Mouse (Mus musculus) ovary, postnatal 36 days (tissue): Measurements from ENCODE around the gene Phf21a.

Experiments
- DNase-seq: peaks from one replicate; pipeline ENCODE4 v3.0.0; 2022; ENCODE audit warnings: low spot score, mixed read lengths

The Phf21a gene

DNA sequence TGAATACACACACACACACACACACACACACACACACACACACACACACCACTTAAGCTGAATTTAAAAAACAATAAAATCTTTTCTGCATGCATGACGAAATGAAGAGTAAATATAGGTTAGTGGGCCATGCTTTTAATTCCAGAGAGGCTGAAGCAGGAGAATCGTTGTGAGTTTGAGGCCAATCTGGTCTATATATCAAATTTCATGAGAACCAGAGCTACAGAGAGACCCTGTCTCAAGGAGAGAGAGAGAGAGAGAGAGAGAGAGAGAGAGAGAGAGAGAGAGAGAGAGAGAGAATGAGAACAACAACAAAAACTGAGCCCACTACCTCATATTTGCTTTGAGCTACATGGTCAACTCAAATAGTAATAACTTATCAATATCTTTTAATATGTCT is at the start of gene Phf21a:
Phf21a (plus strand) TSS at position 301 of the 400 bp plus-strand sequence.
- DNase-seq, result no peak

DNA sequence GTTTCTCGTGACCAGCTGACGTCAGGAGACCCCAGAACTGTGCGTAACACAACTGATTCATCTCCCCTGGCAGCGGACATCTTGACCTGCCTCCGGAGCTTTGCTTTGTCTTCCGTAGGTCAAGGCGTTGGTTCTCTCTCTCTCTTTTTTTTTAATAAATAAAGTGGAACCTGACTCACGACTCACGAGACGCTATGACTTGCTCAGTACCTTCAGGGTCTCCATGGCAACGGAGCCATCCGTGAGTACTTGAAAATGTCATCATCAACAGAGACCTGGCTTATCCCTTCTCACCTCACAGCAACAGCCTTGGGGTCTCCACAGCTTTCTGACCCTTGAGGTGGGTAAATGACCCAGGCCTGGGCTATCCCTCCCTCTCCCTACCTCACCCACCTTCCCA is 49.6 kb upstream of the Phf21a start:
- no peak for DNase-seq

DNA sequence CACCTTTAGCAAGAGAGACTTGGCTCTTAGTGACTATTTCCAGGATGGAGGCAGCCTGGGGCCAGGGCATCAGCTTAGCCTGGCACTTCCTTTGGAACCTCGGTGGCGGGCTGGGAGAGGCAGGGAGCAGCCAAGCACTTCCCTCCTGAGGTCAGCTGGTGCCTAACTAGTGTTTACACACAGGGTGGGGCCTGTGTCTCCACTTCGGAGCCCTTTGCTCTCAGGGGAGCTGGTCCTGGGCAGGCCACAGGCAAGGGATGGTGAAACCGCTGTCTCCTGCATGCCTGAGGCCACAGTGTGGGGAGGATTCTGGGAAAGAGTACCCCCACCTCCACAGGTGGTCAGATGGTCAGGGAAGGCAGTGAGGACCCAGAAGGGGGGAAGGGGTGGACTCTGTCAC is 45.3 kb upstream of the Phf21a start:
- DNase-seq, result no peak

DNA sequence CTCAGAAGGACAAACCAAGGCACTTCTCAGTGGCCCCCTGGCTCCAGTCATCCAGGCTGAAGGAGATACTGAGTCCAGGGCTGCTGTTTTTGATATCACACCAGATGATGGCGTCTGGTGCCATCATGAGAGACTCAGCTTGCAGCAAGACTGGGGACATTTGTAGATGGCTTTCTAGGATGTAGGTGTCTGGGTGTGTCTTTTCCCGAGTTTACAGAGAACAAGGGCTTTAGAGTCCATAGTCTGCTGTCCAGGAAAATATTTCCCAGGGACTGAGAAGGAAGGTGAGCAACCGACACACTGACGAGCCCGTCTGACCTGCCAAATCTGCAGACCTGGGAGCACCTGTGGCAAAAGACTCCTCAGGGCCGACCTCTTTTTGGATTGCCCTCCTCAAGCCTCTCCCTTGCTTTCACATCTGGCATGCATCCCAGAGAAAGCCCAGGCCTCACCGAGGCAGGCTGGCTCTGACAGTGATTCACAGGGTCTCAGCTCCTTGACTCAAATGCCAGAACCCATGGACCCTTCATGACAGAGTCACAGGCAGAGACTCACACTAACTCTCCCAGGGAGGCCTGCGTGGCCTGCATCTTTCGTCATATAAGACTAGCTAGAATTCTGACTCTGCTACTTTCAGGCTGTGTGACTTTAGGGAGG is 44.8 kb upstream of the Phf21a start:
- DNase-seq, result no peak

DNA sequence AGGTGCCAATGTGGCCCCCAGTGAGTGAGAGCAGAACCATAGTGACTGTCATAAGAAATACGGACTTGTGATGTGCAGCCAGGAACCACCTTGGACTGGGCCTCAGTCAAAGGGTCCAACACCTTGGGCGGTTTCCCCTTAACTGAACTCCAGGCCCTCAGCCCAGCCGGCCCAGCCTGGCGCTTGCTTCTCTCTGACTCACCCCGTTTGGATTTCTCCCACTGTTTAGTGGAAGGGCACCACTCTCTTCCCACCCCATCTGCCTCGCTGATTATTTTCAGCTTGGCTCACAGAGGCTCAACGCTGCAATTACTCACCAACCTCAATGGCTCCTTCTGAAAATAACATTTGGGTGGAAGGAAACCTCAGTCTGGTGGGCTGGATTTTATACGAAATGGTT is 40.7 kb upstream of the Phf21a start:
- DNase-seq, result no peak

DNA sequence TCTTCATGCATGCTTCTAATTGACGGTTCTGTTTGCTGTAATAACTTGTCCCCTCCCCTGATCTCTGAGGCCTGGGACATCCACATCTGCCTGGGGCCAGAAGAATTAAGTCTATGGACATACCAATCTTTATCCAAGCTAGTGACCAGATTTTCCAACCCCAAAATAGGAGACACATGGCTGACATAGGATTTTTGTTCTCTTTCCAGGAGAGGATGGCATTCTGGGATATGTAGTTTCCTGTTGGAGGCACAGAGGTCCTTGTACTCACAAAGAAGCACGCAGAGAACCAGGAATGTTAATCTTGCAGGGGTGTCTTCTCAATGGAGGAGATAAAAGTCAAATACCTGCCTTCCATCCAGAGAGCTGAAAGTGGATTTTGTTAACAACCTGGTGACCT is 40.2 kb upstream of the Phf21a start:
- no peak for DNase-seq

DNA sequence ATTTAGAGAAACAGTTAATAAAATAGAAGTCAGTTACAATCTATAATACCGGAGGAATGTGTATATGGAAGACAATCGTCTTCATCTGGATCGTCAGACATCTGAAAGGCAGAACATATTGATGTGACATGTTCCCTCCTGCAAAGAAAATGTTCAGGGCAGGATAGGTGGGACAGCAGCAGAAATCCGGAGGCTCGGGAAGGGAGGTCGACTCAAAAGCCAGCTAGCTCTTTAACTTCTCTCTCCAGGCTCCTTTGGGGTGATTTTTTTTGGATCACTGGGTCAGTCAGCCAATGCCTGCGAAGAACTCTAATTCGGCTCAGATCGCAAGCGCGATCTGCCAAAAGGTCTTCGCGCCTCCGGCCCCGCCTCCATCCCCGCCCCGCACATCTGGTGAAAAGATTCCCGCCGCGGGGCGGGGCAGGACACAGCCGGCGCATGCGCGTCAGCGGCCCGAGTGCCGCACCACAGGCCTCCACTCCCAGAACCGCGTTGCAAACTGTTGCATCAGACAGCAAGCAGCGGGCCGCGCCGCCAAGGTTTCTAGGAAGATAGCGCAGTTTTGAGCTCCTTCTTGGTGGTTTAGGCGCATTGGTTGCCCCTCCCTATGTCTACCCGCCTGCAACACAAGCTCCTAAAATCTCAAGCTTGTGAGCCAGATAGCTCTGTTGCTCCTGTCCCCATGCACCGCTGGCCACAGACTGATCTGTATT is 37.7 kb upstream of the Phf21a start:
- peak; percentile 92 for DNase-seq

DNA sequence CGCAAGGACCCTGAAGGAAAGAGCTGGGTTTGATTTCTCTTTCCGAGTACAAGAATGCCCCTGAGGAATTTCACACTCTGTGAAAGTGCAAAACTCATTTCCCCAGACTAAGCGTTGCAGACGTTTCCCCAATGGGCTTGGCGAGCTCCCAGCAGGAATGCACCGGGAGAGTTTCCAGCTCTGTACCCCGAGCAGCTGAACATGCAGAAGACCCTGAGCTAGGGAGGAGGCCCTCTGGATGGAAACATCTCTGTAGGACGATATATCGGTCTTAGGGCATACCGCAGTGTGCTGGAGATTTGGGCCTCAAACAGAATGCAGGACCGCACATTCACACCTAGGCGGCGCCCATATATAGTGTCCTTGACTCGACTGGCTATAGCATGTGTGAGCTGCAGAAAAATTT is 37.1 kb upstream of the Phf21a start:
- DNase-seq, result peak; percentile 56

DNA sequence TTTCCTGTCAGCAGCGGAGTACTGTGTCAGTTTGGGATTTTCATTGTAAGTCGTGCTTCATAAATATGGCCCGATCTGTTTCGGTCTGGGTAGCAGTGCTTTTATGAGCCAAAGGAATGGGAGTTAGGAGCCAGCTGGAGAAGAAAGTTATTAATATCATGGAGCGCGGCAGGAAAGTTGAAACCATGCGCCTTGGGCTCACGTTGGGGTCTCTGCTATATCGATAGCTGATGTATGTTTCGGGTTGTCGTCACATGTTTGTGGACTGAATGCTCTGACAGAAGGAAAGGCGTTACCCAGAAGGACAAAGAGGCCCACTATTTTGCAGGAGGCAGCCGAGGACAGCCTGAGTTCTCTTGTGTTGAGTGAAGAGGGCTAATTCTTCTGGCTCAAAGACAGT is 36.2 kb upstream of the Phf21a start:
- no peak for DNase-seq

DNA sequence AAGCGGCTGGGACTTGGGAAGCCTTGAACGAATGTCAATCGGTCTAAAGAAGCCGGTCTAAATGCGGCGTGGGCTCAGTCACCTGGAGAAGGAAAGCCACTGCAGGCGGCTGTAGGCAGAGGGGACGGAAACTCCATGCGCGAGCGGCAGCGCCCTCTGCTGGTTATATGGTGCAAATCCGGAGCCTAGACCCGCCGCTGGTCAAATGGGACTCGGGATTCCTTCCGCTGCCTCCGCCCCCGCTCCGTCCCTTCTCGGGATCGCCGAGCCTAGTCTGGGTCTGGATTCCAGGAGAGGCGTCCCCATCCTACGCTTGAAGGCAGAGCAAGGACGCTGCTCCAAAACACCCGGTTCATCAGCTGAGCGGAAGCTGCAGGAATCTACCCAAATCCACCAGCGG is 34.4 kb upstream of the Phf21a start:
- DNase-seq, result peak; percentile 93

DNA sequence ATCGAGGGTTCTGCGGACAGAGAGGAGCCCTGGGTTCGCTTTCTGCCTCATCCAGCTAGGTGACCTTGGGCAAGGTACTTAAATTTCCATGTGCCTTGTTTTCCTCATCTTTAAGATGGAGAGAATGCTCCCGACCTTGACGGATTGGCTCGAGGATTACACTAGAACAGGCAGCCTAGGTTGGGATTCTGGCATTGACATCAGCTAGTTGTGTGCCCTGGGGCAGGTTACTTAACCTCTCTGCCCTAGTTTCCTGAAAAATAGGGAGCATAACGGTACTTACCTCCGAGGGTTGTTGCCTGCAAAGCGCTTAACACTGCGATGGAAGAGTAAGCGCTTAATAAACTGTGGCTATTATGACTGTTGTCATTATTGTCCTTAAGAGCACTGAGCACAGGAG is 34.0 kb upstream of the Phf21a start:
- DNase-seq, result no peak

DNA sequence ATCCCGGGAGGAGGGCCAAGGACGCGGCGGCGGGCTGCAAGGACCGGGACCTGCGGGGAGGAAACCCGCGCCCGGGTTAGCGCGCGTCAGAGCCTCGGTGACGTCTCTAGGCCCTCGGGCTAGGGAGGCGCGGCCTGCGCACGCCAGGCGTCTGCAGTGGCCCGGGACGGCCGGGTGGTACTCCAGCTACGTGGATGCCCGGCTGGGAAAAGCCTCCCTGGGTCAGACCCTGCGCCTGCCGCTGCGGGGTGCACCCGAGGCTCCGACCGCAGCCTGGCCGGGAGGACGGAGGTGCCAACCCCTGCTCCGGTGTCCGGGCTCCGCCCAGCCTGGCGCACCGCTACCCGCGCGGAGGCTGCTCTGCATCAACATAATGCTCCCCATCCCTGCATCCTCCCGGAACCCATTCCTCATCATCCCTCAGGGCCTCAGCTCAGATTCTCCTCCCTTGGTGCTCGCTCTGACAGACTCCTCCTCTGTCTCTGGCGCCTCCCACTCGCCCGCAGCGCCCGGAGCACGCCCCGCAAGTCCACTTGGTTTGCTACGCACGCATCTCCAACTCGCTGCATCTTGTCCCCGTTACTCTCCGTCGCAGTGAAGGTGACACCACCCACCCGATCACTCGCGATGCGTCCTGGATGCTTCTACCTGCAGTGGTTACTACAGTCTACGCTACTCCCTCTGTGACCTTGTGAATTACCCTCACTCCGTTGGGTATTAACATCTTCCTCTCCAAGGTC is 33.3 kb upstream of the Phf21a start:
- DNase-seq, result peak; percentile 77

DNA sequence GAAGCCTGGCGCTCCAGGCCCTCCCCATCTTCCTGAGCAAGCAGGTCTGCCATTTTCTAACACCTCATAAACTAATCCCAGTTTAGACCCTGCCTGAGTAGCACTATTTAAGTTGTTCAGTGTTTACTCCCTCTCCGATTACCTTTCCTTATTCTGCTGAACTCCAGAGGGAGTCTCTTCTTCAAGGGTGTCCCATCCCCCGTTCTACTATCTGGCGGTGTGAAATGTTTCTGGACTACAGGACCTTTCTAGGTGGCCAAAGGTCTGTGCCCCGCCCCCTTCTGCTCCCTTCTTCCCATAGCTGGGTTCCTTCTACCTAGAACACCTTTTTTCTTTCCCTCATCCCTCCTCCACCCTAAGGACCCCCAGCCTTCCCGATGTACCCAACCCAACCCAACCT is 32.6 kb upstream of the Phf21a start:
- no peak for DNase-seq

DNA sequence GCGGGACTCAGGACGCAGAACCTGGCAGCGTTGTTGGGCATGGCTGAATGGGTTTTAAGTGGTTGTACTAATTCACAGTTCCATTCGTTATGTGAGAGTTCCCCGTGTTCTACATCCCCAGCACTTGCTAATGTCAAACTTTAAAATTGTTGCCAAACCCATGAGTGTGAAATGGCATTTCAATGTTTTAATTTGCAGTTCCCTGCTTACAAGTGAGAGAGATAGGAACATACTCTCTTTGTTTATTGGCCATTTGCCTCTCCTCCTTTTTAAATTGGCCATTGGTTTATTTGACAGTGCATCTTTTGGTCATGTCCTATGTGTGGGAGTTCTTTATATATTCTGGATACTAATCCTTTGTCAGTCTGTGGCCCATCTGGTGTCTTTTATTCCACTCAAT is 31.6 kb upstream of the Phf21a start:
- DNase-seq, result no peak

DNA sequence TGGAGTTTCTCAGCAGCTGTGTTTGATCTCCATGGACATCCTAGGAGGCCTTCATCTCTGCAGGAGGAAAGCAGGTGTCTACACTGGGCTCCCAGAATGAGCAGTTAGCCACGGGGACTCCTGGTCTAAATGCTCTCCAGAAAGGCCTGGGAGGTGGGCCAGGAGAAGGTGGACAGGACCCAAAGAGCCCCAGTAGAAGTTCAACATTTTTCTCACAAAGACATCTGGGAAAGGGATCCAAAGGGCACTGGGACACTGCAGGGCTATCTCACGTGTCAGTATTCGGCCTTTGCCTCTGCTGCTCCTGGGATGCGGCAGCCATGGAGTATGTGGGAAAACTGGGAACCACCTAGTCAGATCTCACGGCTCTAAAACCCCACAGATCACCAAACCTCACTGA is 29.8 kb upstream of the Phf21a start:
- DNase-seq, result no peak

DNA sequence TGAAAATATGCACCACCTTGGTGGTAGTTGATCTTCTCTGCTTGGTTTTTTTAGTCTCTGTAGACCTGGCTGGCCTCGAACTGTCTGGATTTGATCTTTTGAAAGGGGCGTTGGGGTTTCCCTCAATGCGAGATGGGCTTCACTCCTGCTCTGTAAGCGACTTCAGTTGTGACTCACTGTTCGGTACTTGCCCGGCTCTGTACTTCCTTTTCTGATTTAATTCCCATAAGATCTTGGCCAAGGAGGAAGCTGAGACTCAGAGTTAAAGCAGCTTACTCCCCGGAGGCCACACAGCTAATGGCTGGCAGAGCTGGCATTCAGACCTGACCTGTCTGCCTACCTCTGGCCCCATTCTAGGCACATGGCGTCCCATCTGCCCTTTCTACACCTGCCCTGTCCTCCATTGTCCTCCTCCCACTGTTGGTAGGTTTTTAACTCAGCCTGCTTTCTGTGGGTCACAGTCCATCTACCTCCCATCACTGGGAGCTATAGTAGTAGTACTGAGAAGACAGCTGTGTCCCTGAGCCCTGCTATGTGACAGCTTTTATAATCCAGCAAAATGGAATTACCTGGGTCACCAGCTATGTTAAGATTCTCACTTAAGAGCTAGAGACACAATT is 27.5 kb upstream of the Phf21a start:
- DNase-seq, result no peak

DNA sequence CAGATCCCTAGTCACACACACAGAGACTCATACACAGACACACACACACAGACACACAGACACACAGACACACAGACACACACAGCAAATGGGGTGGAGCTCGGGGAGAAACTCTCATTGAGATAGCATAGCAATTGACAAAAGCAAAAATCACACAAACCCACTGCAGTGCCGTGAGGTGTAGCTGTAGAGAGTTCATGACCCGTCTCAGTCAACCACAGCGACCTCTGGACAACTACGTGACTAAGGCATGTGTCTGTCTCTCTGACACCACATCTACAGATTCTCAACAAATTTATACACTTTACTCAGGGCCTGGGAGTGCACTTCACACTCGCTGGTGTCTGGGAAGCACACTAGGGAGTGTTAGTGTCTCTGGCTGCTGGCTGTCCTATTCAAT is 27.0 kb upstream of the Phf21a start:
- no peak for DNase-seq

DNA sequence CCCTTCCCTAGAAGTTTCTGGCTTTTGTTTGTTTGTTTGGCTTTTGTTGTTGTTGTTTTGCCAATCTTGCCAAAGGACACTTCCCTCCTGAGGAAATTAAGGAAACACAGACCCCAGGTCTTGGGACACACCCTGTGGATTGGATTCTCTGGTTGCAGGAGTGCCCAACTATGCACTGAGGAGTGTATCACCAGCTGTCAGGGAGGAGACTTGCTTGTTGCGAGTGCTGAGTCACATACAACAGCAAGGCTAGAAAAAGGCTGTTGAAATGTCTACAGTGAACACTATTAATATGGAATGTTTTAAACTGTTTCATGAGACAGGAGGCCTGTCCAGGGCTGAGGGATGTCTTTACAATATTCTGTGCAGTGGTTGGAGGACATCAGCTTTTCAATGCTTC is 26.0 kb upstream of the Phf21a start:
- no peak for DNase-seq

DNA sequence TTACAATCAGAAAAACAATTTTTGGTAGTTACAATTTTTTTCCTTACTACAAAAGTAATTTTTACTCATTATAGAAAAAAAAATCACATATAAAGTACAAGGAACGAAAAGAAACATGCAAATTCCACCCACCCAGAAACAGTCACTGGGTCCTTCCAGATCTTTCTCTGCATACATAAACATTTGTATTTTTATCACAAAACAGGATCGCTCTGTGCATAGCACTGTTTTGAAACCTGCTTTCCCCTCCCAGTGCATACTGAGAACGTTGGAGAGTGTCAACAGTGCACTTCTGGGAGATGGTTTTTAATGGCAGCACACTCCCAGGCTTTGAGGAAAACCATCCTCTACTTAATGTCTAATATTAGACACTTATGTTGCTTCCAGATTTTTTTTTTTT is 25.3 kb upstream of the Phf21a start:
- no peak for DNase-seq

DNA sequence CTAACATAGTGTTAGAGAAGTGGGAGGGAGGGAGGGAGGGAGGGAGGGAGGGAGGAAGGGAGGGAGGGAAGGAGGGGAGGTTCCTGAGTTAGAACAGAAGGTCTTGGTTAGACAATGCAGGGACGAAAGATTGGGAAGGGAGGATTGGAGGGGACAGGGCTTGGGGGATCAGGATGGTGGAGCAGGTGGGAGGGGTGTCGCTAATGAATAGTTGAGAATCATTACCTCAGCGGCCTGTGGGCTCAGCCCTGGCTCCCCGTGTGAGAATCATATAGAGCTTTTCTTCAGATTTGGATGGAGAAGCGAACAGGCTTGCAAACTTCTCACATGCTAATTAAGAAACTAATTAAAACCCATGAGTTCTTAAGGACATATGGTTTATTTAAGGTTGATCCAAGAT is 23.3 kb upstream of the Phf21a start:
- no peak for DNase-seq

DNA sequence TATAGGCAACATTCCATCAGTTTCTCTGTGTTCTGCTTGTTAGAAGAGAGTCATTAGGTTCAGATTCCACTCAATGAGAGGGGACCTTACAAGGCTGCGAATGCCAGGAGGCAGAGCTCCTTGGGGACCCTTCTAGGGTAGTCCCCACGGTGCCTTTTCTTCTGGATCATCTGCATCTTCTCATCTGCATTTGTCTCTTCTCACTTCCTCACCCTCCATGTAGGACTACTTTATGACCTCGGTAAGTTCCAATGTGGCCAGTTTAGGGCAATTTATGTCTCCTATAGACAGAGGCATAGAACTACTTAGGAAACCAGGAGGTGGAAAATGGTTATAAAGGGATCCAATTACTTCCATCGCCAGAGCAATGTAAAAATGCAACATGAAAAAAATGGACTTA is 21.8 kb upstream of the Phf21a start:
- DNase-seq, result no peak

DNA sequence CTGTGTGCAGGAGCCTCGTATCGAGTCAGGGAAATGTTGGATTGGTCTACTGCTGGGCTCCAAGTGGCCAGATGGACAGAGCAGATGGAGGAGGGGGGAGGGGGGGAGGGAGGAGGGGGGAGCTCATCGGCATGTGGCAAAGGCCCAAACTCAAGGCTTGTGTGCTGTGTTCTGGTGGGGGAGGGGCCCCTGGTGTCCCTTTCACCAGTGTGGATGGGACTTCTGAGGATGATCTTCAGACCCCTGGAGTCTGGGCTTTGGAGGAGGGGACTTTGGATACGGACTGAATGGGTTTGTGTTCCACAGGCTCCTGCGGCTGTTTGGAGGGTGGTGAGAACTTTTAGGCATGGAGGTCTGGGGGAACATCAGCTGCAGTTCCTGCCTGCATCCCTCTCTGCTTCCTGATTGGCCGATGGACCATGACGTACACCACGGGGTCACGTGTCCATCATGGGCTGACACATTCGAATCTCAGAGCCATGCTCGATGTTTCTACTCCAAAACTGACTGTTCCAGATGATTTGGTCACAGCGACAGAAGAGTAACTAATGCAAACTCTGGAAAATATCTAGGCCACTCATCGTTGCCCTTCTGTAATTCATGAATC is 16.7 kb upstream of the Phf21a start:
- no peak for DNase-seq

DNA sequence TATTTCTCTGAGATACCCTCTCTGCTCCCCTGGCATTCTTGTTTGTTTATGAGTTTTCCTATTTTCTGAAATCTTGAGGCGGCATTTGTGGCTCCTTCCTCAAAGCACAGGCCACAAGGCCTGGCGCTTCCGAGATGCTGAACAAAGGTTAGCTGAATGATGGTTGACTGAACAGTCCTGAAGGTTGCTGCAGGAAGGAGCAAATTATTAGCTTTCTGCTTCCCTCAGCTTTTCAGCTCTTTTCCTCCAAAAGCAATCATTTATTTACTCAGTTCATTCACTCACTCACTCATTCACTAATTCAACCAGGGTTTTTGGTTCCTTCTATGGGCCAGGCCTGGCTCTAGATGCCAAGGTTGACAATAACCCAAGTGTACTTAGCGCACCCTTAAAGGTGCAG is 10.7 kb upstream of the Phf21a start:
- DNase-seq, result no peak
